Mouse (Mus musculus) lung, postnatal 10 days (tissue): ENCODE measurements around the gene Tjp1.

ENCODE experiments used
- DNase-seq: peaks from one replicate; pipeline ENCODE4 v3.0.0; 2021

Tjp1 gene

DNA sequence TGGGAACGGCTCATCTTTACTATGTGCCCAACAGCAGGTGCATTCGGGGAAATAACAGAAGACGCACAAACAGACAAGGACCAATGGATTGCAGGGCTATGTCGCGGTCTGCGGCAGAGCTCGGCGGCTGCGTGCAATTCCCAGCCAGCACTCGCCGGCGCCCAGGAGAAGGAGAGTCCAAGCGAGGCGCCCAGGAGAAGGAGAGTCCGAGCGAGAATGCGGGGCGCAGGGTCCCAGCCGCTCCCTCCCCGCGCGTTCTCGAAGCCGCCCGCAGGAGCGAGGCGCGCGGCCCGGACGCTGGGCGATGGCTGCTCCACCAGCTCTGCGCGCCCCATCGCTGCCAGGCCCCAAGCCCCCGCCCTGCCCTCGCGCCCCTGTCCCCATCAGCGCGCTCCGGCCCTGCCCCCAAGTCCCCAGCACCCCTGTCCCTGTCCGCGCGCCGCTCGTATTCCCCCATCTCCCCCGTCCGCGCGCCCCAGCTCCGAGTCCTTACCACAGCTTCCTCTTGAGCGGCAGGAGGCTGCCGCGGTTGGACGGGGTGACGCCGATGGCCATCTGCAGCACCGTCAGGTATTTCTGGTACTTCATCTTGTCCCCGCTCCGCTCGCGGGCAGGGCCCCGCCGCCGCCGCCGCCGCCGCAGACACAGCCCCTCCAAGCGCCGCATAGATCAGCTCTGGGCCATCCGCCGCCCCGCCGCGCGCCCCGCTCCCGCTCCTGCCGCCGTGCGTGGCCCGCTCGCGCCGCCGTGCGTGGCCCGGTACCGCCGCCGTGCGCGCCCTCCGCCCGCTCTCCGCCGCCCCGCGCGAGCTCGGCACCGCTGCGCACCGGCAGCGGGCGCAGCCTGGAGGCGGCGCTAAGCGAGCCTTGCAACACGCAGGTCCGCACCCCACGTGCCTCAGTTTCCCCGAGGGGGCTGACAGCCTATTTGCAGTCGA lies at the start of gene Tjp1:
TSS of gene Tjp1 (minus strand) at position 711 of the 937 bp plus-strand sequence.
- peak; percentile 3 for DNase-seq

DNA sequence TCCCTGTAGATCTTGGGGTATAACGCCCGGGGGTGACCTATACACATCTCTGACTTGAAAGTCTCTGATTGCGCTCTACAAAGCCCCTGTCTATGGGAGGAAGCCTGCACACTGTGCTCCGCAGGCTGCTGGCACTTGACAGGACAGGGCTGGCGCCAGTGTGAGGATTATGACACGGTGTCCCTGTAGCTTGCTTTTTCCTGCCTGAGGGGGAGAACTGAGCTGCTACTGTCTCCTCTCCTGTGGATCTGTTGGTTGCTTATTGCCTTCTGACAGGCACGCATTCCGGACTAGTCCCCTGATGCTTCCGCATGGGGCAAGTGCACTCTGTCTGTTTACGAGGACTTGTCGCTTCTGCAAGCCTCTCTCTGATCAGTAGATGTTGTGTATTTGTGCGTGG lies 49.5 kb upstream of the Tjp1 start:
- DNase-seq, result no peak

DNA sequence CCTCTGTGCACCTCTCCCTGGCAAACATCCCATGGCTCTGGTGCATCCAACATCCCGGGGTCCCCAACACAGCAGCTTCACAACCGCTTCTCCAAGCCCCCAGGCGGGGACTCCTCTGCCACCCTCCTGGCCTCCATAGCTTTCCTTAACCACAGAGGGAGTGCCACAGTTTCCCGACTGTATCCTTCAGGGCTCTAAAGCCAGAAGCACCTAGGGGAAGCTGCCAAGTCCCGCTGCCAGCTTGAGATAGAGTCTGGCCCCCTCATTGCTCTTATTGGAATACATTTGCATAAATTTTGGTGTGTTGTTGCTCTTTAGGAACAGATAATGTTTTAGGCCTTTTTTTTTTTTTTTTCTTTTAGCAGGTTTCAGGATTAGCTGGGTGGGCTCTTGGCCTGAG lies 45.1 kb upstream of the Tjp1 start:
- no peak for DNase-seq

DNA sequence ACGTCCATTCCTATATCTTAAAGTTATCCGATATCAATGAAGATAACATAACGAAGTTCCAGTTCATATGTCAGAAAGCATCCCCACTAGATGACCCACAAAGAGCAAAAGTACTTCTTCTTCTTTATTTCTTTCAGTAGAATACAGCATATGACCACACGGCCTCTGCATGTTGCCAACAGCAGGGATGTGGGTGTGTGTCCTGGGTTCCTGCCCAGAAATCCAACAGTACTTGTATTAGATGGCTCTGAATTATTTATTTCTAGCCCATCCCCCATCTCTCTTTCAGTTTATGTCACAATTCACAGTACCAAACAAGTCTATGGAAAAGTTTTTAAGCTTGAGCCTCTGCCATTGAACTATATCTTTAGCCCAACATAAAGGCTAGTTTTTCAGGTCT lies 43.1 kb upstream of the Tjp1 start:
- peak; percentile 9 for DNase-seq

DNA sequence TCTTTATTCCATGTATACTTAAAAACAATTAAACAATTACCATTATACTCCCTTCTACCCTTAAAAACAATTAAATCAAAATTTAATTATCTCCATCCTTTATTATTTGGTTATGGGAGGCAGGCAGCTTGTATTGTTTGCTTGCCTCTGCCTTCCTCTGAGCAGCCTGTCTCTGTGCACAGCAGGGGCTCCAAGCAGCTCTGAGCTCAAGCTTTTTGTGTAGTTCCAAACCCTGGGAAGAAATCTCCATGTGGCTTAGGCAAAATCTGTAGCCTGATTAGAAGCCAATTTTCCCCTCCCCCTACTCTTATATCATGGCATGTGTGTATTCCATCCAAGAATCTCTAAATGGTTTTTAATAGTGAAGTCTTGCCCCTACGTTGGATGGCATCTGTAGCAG lies 28.4 kb upstream of the Tjp1 start:
- no peak for DNase-seq

DNA sequence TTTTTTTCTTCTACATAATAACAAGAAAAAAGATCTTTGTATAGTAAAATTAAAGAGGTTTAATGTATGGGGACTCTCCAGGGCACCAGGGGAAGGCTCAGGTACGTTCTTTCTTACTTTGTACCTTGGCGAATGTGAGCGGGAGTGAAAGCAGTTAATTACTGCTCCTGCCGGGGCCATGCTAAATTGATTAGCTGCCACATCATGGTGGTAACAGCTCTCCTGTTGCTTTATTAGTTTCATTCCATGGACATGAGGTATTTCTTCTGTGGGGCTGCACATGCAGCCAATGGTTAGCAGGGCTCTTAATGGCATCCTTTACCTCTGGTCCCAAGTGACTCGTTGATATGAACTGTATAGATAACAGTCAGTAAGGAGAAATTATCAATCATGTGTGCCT lies 18.2 kb upstream of the Tjp1 start:
- no peak for DNase-seq

DNA sequence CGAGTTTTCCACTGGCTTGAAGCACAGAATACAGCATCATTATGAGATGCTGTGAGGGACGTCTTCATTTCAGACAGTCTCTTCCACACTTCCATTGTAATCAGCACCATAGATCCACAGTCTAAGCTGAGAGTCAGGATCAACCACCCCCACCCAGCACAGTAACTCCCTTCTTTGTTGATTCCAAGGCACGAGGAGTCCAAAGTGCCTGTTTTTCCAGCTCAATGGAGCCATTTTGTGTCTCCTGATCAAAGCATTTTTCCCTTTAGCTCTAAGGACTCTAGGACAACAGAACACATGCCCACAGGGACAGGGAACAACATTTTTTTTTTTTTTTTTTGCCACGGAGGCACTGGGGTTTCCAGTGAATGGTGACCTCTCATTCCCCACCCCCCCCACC lies 5.1 kb upstream of the Tjp1 start:
- no peak for DNase-seq

DNA sequence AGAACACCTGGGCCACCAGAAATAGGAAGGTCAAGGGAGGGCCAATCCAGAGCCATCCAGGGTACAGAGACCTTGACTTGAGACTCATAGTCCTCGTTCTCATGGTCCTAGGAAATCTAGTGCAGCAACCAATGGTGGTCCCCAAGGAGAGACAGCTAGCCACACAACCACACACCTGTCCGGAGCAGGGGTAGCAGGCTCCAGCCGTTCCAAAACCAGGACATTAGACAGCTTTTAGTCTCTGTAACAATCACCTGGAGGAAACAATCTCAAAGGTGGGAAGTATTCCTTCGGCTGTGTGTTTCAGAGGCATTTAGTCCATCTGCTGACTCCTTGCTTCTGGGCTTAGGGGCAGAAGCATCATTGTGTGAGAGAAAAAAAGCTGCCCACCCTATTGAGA lies 4.5 kb downstream of the Tjp1 start:
- DNase-seq, result no peak

DNA sequence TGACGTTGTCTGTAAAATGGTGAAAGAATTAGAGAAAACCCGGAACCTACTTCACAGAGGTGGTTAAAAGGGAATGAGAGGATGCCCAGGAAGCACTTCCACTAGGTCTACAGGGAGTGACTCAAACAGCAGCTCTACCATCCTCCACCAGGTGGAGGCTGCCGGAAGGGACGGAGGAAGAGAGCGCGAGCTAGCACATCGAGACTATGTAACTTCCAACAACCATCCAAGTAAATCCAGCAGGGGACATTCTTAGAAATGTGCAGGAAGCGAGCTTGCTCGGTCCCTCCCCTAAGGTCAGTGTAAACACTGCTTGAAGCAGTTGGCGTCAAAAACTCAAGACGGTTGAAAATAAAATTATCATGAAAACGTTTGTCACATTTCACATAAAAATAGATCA lies 5.1 kb downstream of the Tjp1 start:
- peak; percentile 22 for DNase-seq

DNA sequence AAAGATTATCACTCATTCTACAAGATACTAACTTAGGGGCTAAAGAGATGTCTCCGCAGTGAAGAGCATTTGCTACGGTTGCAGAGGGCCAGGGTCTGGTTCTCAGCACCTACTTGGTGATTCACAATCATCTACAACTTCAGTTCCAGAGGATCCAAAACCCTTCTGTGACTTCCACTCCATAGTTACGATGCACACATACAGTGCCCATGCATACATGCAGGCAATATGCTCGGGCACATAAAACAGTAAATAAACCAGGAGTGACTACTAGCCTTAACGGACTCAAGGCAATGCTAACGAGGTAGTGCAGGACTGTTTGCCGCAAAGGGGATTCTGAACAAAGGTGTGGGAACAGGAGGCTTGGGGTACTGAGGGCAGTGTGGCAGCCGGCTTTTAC lies 7.0 kb downstream of the Tjp1 start:
- DNase-seq, result no peak

DNA sequence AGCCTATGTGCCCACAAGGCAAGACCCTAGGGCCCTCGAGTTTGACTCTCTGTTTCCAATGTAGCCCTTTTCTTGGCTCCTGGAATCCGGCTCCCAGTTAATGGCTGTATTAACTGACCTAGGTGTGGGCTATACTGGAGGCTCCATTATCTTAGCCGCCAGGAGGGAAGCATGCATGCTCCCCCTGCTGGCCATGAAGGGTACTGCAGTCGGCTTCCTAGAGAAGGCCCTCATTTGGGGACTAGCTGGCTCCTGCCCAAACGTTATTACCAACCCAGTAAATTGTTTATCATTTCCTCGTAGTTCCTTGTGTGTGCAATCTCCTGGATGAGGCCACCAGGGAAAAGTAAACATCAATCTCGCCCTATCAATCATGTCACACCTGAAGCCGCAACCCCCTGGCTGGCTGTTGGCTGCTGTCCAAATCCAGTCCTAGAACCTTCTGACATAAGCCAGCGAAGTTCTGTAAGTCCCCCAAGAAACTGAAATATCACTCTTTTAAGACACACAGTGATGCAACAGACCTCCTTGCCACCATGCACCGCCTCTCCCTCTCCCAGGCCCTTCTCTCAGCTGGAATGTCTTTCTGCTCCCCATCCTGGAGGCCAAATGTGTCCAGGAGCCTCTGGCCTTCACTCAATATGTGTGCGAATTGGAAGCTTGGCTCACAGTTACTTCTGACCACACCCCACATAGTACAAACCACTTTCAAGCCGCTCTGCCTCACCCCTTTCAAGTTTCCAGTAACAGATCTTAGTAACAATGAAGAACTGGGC lies 7.6 kb downstream of the Tjp1 start:
- DNase-seq, result peak; percentile 91

DNA sequence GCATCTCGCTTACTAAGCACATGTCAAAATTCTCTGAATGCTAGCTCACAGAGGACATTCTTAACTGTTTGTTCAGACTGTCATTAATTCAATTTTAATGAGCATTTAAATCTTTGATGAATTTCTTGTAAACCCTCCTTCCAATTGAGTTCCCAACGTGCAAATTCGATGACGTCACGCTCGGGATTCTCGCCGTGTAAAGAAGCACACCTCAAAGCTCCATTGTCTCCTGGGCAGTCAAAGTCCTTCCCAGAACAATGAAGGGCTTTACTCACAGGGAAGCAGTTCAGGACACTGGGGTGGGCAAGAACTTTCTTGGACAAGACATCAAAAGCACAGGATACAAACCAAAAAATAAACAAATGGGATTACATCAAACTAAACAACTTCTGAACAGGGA lies 10.7 kb downstream of the Tjp1 start:
- peak; percentile 48 for DNase-seq

DNA sequence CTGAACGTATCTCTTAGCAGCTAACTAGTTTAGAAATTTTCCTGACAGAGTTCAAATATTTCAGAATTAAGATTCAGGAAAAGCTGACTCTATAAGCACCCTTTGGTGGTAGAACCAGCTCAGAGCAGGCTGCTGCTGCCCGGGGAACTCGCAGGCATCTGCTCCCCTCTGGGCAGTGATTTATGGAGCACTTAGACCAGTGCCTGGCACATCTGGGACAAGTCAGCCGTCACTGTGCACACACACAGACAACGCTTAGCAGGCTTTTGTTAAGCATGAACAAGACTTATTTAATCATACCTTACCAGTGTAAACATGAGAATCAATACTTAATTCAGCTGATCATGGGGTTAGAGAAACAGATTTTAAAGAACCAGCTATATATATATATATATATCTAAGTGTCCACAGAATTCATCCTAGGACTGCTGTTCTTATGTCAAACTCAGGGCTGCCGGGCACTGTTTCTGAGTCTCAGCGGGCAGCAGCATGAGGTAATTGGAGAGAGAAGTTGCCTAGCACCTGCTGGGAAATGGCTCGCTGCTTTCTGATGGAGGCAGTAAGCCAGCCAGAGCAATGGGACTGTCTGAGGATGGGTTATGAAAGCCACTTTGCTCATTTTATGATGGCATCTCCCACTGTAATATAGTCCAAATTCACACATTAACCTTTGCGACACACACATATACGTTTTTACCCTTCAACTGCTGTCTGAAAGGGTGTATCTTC lies 14.0 kb downstream of the Tjp1 start:
- no peak for DNase-seq

DNA sequence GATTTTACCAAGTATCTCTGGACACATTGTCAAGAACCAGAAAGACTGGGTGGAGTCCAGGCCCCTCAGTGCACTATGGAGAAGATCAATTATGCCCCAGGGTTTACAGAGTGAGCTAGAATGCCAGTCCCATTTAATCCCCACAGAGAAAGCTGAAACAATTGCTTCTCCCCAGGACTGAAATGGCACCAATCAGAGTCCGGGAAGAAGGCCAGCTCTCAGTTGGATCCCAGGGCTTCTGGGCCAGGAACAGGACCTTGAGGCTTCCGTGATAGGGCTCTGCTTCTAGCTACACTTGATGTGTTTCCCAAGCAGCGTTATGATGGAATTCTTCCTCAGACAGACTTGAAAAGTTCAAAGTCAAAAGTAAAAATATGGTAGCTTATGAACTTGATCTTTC lies 18.2 kb downstream of the Tjp1 start:
- DNase-seq, result no peak

DNA sequence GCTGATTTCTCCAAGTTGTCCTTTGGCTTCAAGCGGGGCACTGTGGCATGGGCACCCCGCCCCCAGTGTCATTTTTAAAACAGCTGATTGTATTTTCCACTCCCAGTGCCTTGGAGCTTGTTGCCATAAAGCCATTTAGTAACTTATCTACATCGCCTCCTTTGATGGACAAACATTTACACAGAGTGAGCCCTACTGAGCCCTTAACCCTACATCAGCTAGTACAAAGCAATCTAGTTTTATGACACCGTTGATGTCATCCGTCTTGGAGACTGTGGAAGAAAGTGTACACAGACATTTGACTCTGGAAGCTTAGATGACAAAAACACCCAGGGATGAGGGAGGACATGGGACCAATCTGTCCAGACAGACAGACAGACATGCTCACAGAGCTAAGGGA lies 20.2 kb downstream of the Tjp1 start:
- DNase-seq, result no peak

DNA sequence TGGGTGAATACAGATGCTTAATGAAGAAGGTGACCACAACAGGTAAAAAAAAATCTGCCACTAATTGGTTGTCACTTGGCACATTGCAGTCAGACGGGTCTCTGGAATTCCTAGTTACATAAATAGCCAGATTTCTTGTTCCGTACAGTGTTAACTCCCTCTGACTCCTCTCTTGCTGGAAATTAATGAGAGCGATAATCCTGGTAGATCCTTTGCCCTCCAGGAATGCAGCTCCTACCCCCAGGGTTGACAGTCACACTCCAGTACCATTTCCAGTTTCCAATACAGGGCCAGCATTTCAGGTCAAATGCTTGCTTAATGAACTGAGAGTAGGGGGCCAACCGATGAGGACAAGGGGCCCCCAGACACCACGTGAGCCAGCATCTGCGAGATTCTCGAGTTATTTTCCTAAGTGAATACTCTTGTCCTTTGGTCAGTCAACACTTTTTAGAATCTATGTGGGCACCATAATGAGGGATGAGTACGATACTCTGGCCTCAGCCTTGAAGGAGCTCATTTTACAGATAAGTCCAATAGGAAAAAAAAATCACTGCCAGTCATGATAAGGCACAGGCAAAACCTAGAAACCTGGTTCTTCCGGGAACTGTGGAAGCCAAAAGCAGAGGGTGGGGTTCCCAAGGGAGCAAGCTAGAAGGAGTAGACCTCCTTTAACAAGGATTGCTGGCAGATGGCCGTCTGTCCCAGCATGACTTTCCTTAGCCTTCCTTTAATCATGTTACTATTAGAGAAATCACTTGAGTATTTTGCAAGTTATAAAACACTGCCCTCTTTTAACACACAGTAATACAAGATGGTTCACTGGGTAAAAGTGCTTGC lies 24.9 kb downstream of the Tjp1 start:
- DNase-seq, result no peak

DNA sequence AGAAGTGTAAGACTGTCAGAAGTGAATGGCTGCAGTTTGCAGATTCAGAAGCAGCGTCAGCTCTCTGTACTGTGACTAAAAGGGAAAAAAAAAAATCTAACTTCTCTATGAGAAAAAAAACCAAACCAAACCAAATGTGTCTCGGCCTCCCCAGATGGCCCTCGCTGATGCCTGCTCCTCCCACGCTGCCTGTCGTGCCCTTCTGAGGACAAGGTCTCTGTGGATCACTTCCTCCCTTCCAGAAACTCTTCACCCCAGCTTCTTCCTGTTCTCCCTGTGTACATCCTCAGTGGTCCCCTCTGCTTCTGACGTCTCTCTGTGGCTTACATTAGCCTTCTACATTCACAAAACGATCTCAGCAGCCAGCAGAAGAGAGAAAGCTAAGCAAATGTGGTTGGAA lies 26.8 kb downstream of the Tjp1 start:
- no peak for DNase-seq

DNA sequence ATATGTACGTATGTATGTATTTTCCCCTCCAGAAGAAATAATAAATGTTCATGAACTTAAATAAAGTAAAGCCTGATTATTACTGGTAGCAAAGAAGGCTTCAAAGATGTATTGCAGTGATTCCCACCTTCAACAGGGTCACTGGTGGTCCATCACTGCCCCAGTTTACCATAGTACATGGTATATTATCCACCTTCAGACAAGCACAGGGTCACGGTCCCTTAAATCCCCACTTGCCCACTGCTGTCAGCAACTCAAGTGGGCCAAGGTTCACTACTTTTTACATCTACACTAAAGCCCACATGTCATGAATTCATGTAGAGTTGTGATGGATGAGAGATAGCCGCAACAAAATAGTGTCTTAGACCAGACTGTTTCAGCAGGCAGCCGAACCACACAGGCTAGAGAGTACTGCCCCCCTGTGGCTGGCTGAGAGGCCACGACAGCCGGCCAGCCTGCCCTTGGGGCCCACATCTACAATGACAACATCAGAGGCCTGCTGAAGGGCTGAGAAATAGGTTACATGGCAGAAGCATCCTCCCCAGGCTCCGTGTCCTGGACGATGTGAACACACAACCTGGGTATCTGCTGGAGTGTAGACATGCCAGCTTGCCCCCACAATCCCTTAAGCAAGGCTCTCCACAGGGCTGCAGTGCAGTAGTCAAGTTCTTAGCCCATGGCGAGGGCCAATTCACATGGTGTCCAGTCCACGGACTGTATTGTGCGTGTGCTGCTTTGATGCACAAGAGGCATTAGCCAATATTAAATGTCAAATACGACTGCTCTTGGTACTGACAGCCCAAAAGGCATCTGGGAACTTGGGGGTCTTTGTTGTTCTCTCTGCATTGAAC lies 29.6 kb downstream of the Tjp1 start:
- DNase-seq, result peak; percentile 89

DNA sequence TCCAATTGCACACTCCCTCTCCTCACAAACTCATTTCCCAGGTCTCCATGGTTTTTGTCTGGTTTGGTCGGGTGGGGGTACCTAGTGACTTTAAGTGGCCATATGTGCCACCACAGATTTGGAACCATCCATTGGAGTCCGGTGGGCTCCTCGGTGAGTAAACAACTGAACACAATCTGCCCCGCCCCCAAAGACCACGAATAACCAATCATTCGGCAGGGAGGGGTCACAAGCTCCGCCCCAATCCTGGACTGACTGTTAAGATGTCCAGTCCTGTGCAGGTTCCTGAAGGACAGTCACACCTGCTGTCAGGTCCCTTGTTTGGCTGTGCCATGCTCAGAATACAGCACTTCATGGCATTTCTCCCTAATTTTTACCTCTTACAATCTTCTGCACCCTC lies 37.1 kb downstream of the Tjp1 start:
- DNase-seq, result no peak

DNA sequence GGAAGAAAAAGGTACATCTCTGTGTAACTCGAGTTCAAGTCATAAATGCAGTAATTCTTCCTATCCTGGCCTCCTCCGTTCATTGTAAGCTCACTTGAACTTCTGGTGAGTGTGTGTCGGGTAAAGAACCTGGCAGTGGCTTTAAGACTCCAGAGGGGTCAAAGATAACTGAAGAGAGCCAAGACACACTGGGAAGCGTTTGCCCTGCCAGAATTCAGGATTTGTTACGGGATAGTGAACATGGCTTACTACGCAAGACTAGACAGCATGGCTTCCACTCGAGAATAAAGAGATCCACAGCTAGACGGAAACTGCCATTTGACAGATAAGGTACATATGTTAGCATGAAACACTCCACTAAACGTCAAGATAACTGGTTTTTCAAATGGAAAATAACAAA lies 37.8 kb downstream of the Tjp1 start:
- DNase-seq, result no peak

DNA sequence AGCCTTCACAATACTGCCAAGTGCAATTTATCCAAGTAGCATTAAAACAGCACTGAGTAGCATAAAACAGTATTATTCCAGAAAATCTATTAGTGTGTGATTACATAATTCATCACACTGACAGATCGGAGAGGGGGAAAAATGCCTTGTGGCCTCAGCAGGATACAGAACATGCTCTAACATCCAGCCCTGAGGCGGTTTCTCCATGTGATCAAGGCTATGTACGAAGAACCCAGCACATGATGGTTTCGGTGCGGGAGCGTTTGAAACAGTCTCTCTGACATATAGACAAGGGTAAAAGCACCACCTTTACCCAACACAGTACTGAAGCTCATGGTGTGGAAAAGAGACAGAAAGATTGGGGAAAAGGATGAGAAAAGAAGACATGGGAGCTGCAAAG lies 38.4 kb downstream of the Tjp1 start:
- DNase-seq, result no peak

DNA sequence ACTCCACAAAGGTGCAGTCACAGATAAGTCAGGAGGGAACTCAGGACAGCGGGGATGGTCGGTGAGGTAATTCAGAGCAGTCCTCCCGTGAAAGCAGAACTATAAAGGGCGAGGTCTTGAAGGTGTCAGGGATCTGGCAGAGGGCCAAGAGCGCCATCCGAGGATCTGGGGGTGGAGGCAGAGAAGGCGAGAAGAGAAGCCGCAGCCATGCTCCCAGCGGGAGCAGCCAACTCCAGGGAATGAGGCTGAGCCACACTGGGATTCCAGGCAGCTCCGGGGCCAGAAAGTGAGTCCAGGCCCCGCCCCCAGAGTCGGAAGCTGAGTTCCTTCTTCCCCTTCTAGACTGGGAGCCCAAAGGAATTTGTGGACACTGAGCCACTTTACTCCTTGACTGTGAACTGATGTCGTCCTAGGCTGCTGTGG lies 41.3 kb downstream of the Tjp1 start:
- peak; percentile 57 for DNase-seq
